Mouse (Mus musculus): Measurements from ENCODE around the gene Rabl6. TPM values are rescaled to one million over a fixed set of nuclear protein-coding genes. Genes with fewer than 3 reads are reported as not detected.
"Not testable (repeated sequence)": the region's sequence is repeated elsewhere in the genome, so short reads cannot be mapped to it uniquely, and the experiment has no call there.

Rabl6 gene
- polyA plus RNA-seq, 1 experiment from 2014 or later = 79.0 TPM

GRCm38 (mm10) chr2:25571221-25571620 lies 37.1 kb downstream of the Rabl6 start:
- H3K36me3 ChIP-seq = peaks cover 52% of the 10 kb centered on the region
- H3K9ac ChIP-seq = no peak overlapping the region
- no peaks in the 10 kb centered on the region for H3K9me3 ChIP-seq
- H3K27ac ChIP-seq = no peak overlapping the region
- peaks cover 6% of the 10 kb centered on the region for H3K27me3 ChIP-seq
- peaks cover 21% of the 10 kb centered on the region for H3K4me1 ChIP-seq
- H3K4me2 ChIP-seq (replicated peaks) = no peak overlapping the region
- ATAC-seq (ENCODE audit: insufficient number of reproducible peaks, insufficient read depth, low FRiP score, low TSS enrichment) = no peak
- 90% methylated on average over 4 of the region's 4 CpGs for WGBS
- no peak overlapping the region for H3K4me3 ChIP-seq

DNA sequence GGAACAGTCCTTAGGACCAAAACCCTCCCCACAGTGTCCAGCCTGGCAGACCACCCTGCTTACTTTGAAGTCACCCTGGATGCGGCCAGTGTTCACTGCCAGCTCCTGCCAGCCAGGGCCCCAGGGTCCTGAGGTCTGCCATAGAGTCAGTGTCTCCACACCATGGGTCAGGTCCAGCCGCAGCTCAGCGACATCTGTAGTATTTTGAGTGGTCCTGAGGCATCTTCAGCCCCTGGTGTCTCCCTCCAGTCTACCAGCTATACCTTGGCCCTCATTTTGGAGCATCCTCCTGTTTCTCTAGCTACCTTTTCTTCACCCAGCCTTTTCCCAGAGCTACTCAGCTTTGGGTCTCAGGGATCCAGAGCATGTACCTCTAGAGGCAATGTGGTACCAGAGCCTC lies 39.0 kb downstream of the Rabl6 start:
- no peak for ATAC-seq (ENCODE audit: insufficient number of reproducible peaks, insufficient read depth, low FRiP score, low TSS enrichment)
- WGBS = 91% methylated on average over 3 of the region's 3 CpGs

GRCm38 (mm10) chr2:25568473-25569019 lies 39.8 kb downstream of the Rabl6 start:
- Histone ChIP-seq H3K9me3 (no peaks in the 10 kb centered on the region), H3K27ac (no peak overlapping the region), H3K4me2 (replicated peaks) (no peak overlapping the region), H3K36me3 (peaks cover 79% of the 10 kb centered on the region), H3K4me3 (no peak overlapping the region), H3K9ac (no peak overlapping the region), H3K27me3 (no peaks in the 10 kb centered on the region), H3K4me1 (peaks cover 5% of the 10 kb centered on the region)
- 94% methylated on average over 6 of the region's 6 CpGs for WGBS
- no peak for ATAC-seq (ENCODE audit: insufficient number of reproducible peaks, insufficient read depth, low FRiP score, low TSS enrichment)

More for the DNA sequence above, 39.0 kb downstream of the Rabl6 start:
- H3K27me3 ChIP-seq = no peaks in the 10 kb centered on the region
- H3K9ac ChIP-seq = no peak overlapping the region
- no peak overlapping the region for H3K4me3 ChIP-seq
- no peak overlapping the region for H3K4me2 ChIP-seq (replicated peaks)
- H3K27ac ChIP-seq = no peak overlapping the region
- no peaks in the 10 kb centered on the region for H3K9me3 ChIP-seq
- H3K4me1 ChIP-seq = peaks cover 12% of the 10 kb centered on the region
- H3K36me3 ChIP-seq = peaks cover 71% of the 10 kb centered on the region

GRCm38 (mm10) chr2:25566558-25566957 lies 41.8 kb downstream of the Rabl6 start:
- H3K9ac ChIP-seq = no peak overlapping the region
- H3K9me3 ChIP-seq = no peaks in the 10 kb centered on the region
- peaks cover 89% of the 10 kb centered on the region for H3K36me3 ChIP-seq
- WGBS = 81% methylated on average over 6 of the region's 6 CpGs
- no peak overlapping the region for H3K4me2 ChIP-seq (replicated peaks)
- ATAC-seq (ENCODE audit: insufficient number of reproducible peaks, insufficient read depth, low FRiP score, low TSS enrichment) = no peak
- no peak overlapping the region for H3K27ac ChIP-seq
- H3K4me3 ChIP-seq = no peak overlapping the region
- no peaks in the 10 kb centered on the region for H3K4me1 ChIP-seq
- H3K27me3 ChIP-seq = no peaks in the 10 kb centered on the region

- H3K9ac ChIP-seq = no peak overlapping the region
- ATAC-seq (ENCODE audit: insufficient number of reproducible peaks, insufficient read depth, low FRiP score, low TSS enrichment) = no peak
- H3K36me3 ChIP-seq = peaks cover 93% of the 10 kb centered on the region
- H3K9me3 ChIP-seq = no peaks in the 10 kb centered on the region
- H3K4me2 ChIP-seq (replicated peaks) = no peak overlapping the region
- 90% methylated on average over 8 of the region's 8 CpGs for WGBS
- no peaks in the 10 kb centered on the region for H3K27me3 ChIP-seq
- no peaks in the 10 kb centered on the region for H3K4me1 ChIP-seq
- H3K4me3 ChIP-seq = no peak overlapping the region
- H3K27ac ChIP-seq = no peak overlapping the region
These were observed 42.6 kb downstream of the Rabl6 start for GRCm38 (mm10) chr2:25565741-25566140.

DNA sequence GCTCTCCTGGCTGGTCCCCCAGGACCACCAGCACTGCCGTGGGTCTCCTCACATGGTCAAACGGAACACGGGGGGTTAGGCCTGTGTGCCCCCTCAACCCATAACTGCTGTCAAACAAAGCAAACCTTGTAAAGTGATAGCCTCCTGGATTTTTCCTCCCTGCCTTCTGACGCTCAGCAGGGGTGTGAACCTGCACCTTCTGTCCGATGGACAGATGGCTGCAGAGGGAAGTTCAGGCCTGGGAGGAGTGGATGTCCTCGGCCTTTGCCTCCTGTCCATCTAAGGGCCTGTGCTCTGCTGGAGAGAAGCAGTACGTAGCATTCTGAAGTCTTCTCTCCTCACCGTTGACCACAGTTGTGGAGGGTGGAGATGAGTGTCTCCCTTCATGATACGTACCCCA lies 46.4 kb downstream of the Rabl6 start:
- no peaks in the 10 kb centered on the region for H3K9me3 ChIP-seq
- H3K9ac ChIP-seq = no peak overlapping the region
- WGBS = 78% methylated on average over 9 of the region's 9 CpGs
- no peak overlapping the region for H3K4me3 ChIP-seq
- H3K27me3 ChIP-seq = no peaks in the 10 kb centered on the region
- no peak overlapping the region for H3K4me2 ChIP-seq (replicated peaks)
- ATAC-seq (ENCODE audit: insufficient number of reproducible peaks, insufficient read depth, low FRiP score, low TSS enrichment) = no peak
- H3K4me1 ChIP-seq = peaks cover 16% of the 10 kb centered on the region
- H3K36me3 ChIP-seq = peaks cover 71% of the 10 kb centered on the region
- H3K27ac ChIP-seq = no peak overlapping the region

GRCm38 (mm10) chr2:25560551-25560950 lies 47.8 kb downstream of the Rabl6 start:
- Histone ChIP-seq H3K27me3 (no peaks in the 10 kb centered on the region), H3K4me3 (no peak overlapping the region), H3K36me3 (peaks cover 57% of the 10 kb centered on the region)

GRCm38 (mm10) chr2:25558774-25559173 lies 49.5 kb downstream of the Rabl6 start:
- Histone ChIP-seq H3K27ac (no peak overlapping the region), H3K4me3 (peak overlapping the region; percentile 97), H3K9me3 (no peaks in the 10 kb centered on the region), H3K4me2 (replicated peaks) (peak overlapping the region; percentile 94), H3K9ac (peak overlapping the region; percentile 93), H3K27me3 (no peaks in the 10 kb centered on the region), H3K36me3 (peaks cover 40% of the 10 kb centered on the region), H3K4me1 (peaks cover 20% of the 10 kb centered on the region)
- ATAC-seq (ENCODE audit: insufficient number of reproducible peaks, insufficient read depth, low FRiP score, low TSS enrichment) = no peak
- 57% methylated on average over 6 of the region's 6 CpGs for WGBS

More at GRCm38 (mm10) chr2:25560551-25560950, 47.8 kb downstream of the Rabl6 start:
- Histone ChIP-seq H3K9me3 (no peaks in the 10 kb centered on the region), H3K4me2 (replicated peaks) (no peak overlapping the region), H3K4me1 (peaks cover 20% of the 10 kb centered on the region), H3K27ac (no peak overlapping the region), H3K9ac (no peak overlapping the region)
- WGBS = 83% methylated on average over 8 of the region's 8 CpGs
- no peak for ATAC-seq (ENCODE audit: insufficient number of reproducible peaks, insufficient read depth, low FRiP score, low TSS enrichment)

GRCm38 (mm10) chr2:25557964-25558360 lies 50.4 kb downstream of the Rabl6 start:
- ATAC-seq (ENCODE audit: insufficient number of reproducible peaks, insufficient read depth, low FRiP score, low TSS enrichment) = peak; percentile 28; the same call in 1 of the 2 replicates
- WGBS = under 1% methylated on average over 24 of the region's 24 CpGs
- H3K9ac ChIP-seq = peak overlapping the region; percentile 93

GRCm38 (mm10) chr2:25557221-25557963 lies 50.9 kb downstream of the Rabl6 start, which contains the start of gene Edf1:
Gene Edf1, plus strand, starts transcription at chr2:25557847.
- under 1% methylated on average over 61 of the region's 61 CpGs for WGBS
- Histone ChIP-seq H3K27me3 (no peaks in the 10 kb centered on the region), H3K4me3 (peak within 1 kb of the TSS; percentile 97), H3K9ac (peak within 1 kb of the TSS; percentile 93), H3K27ac (peak within 1 kb of the TSS; percentile 71), H3K4me2 (replicated peaks) (peak within 1 kb of the TSS; percentile 94), H3K9me3 (no peaks in the 10 kb centered on the region), H3K4me1 (peaks cover 20% of the 10 kb centered on the region), H3K36me3 (peaks cover 26% of the 10 kb centered on the region)
- ATAC-seq (ENCODE audit: insufficient number of reproducible peaks, insufficient read depth, low FRiP score, low TSS enrichment) = peak; percentile 95

More at GRCm38 (mm10) chr2:25557964-25558360, 50.4 kb downstream of the Rabl6 start:
- Histone ChIP-seq H3K4me1 (peaks cover 20% of the 10 kb centered on the region), H3K9me3 (no peaks in the 10 kb centered on the region), H3K4me3 (peak overlapping the region; percentile 97), H3K36me3 (peaks cover 31% of the 10 kb centered on the region), H3K4me2 (replicated peaks) (peak overlapping the region; percentile 94), H3K27ac (peak overlapping the region; percentile 65; the same call in 1 of the 2 replicates), H3K27me3 (no peaks in the 10 kb centered on the region)

- Histone ChIP-seq H3K9ac (no peak overlapping the region), H3K4me1 (peaks cover 20% of the 10 kb centered on the region), H3K9me3 (no peaks in the 10 kb centered on the region), H3K4me3 (no peak overlapping the region), H3K4me2 (replicated peaks) (no peak overlapping the region), H3K27ac (no peak overlapping the region), H3K36me3 (peaks cover 15% of the 10 kb centered on the region), H3K27me3 (no peaks in the 10 kb centered on the region)
- WGBS = 58% methylated on average over 1 of the region's 1 CpGs
- no peak for ATAC-seq (ENCODE audit: insufficient number of reproducible peaks, insufficient read depth, low FRiP score, low TSS enrichment)
These were observed 52.0 kb downstream of the Rabl6 start for GRCm38 (mm10) chr2:25556296-25556695.

GRCm38 (mm10) chr2:25555479-25555878 lies 52.8 kb downstream of the Rabl6 start:
- H3K4me2 ChIP-seq (replicated peaks); H3K27me3 ChIP-seq; H3K9ac ChIP-seq; H3K27ac ChIP-seq; H3K9me3 ChIP-seq; H3K36me3 ChIP-seq; ATAC-seq (ENCODE audit: insufficient number of reproducible peaks, insufficient read depth, low FRiP score, low TSS enrichment); H3K4me3 ChIP-seq: not testable (repeated sequence)
- WGBS = 52% methylated on average over 2 of the region's 2 CpGs
- peaks cover 20% of the 10 kb centered on the region for H3K4me1 ChIP-seq

Data from embryonic facial prominence, embryonic 12.5 days (tissue).